Mouse (Mus musculus): ENCODE results near the gene Rbfox1. TPM values are rescaled to one million over a fixed set of nuclear protein-coding genes. Genes with fewer than 3 reads are reported as not detected.

Rbfox1 gene
- polyA plus RNA-seq, 1 experiment from 2014 or later = 103 TPM

DNA sequence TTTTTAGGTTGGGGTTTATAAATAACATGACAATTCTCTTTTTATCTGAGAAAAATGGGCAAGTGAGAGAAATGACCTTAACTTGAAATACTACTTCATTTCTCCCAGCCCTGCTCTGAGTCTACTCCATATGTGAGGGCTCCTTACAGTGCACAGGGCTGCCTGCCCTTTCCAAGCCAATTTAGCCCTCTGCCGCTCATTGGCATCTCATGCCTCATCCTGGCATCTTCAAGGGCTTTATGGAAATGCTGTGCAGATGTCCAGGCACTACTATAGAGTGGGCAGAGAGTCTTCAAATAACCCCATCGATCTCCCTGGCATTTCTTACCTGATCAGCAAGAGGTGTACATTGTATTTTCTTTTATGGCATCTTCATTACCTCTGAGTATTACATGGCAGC lies 1064.5 kb downstream of the Rbfox1 start:
- no peaks in the 10 kb centered on the region for H3K27me3 ChIP-seq
- no peaks in the 10 kb centered on the region for H3K4me1 ChIP-seq (replicated peaks)
- WGBS = 88% methylated on average over 2 of the region's 2 CpGs
- H3K4me2 ChIP-seq (replicated peaks) = no peak overlapping the region
- no peak overlapping the region for H3K4me3 ChIP-seq (replicated peaks)
- H3K9me3 ChIP-seq = no peaks in the 10 kb centered on the region
- no peak overlapping the region for H3K27ac ChIP-seq
- ATAC-seq = no peak
- H3K9ac ChIP-seq (replicated peaks) = no peak overlapping the region
- H3K36me3 ChIP-seq = no peaks in the 10 kb centered on the region

DNA sequence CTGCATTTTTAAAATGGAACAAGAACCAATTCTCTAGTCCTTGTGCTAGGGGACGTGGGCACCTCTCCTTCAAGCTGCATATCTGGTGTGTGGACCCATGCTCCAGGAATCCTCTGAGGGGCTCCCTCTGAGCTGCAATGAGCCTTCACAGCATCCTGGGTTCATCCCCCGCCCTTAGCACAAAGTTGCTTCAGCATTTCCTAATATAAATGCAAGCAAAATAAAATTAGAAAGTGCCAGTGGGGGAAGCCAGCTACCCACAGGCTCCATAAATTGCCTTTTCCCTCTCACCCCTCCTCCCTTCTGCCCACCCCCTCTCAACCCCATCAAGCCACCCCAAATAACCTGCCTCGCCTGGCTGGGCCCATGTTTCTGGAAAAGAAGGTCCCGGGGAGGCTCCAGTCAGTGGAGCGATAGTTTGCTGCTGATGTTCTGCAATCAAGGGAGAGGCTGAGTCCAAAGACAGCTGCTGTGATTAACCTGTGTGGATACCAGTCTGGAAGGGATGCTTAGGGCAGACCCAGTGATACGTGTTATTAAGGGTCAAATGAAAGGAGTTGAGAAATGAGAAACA lies 1070.0 kb downstream of the Rbfox1 start:
- no peak for ATAC-seq
- no peak overlapping the region for H3K4me2 ChIP-seq (replicated peaks)
- no peaks in the 10 kb centered on the region for H3K4me1 ChIP-seq (replicated peaks)
- H3K27ac ChIP-seq = no peak overlapping the region
- H3K4me3 ChIP-seq (replicated peaks) = no peak overlapping the region
- H3K9me3 ChIP-seq = no peaks in the 10 kb centered on the region
- H3K9ac ChIP-seq (replicated peaks) = no peak overlapping the region
- H3K27me3 ChIP-seq = no peaks in the 10 kb centered on the region; the same call in 1 of the 2 replicates
- H3K36me3 ChIP-seq = no peaks in the 10 kb centered on the region
- WGBS = 87% methylated on average over 6 of the region's 6 CpGs

DNA sequence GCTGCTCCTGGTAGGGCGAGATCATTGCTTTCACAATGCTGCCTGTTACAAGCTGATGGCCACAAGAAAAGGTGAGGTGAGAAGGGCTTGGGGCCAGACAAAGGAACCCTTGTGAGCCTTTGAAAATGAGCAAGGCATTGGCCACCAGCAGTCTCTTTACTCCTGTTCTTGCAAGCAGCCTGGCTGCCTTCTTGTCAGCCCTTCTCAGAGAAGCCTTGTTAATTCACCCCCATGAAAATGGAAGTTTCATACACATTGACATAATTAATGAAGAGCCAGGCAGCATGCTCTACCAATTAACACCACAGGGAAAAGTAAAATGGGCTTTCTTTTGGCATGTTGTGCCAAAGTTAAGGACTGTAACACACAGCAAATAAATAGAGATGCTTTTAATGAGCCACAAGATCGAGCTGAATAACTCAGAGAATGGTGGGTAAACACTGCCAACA lies 1076.8 kb downstream of the Rbfox1 start:
- no peak overlapping the region; the same call in 1 of the 2 replicates for H3K27ac ChIP-seq
- H3K4me1 ChIP-seq (replicated peaks) = peaks cover 32% of the 10 kb centered on the region
- no peak overlapping the region for H3K4me3 ChIP-seq (replicated peaks)
- H3K27me3 ChIP-seq = peaks cover 5% of the 10 kb centered on the region; the same call in 1 of the 2 replicates
- no peak overlapping the region for H3K9ac ChIP-seq (replicated peaks)
- 30% methylated on average over 2 of the region's 2 CpGs for WGBS
- H3K36me3 ChIP-seq = no peaks in the 10 kb centered on the region
- H3K9me3 ChIP-seq = no peaks in the 10 kb centered on the region
- ATAC-seq = no peak
- no peak overlapping the region for H3K4me2 ChIP-seq (replicated peaks)

DNA sequence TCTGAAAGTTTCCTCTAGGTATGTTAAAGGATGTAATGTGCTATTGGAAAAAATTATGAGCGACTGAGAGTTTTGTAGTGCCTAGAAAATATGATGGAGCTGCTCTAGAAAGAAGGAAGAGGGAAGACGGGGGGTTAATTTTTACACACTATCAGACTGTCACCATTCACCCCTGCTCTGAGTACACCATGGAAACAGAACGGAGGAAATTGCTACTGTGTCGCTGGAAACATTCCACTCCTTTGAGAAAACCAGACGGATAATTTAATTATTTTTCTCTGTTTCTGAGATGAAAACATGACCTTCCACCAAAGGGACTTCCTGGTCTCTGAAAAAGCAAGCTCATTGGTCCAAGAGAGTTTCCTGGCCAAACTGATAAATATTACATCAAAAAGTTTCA lies 1077.4 kb downstream of the Rbfox1 start:
- Histone ChIP-seq H3K4me3 (replicated peaks) (no peak overlapping the region), H3K9ac (replicated peaks) (no peak overlapping the region), H3K27me3 (peaks cover 5% of the 10 kb centered on the region; the same call in 1 of the 2 replicates), H3K27ac (no peak overlapping the region), H3K4me2 (replicated peaks) (no peak overlapping the region), H3K4me1 (replicated peaks) (peaks cover 32% of the 10 kb centered on the region), H3K36me3 (no peaks in the 10 kb centered on the region), H3K9me3 (no peaks in the 10 kb centered on the region)
- 50% methylated on average over 5 of the region's 5 CpGs for WGBS
- ATAC-seq = no peak

DNA sequence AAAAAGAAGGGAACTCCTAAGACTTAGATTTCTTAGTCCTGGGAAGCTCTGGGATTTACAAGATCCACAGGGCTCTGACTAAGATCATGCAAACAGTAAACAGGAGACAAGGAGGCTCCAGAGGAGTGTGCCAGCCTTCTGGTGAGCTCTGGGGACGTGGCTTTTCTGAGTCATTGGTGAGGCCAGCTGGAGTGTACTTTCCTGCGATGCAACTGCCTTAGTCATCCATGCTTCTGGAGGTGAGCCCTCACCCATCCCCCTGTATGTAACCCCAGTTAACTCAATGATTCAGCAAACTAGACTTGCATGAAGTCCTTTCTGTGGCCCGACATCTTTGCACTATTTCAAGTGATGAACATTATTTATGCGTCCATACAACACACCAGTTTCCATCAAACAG lies 1078.4 kb downstream of the Rbfox1 start:
- Histone ChIP-seq H3K36me3 (no peaks in the 10 kb centered on the region), H3K4me1 (replicated peaks) (peaks cover 32% of the 10 kb centered on the region), H3K27ac (no peak overlapping the region), H3K4me2 (replicated peaks) (no peak overlapping the region), H3K9me3 (no peaks in the 10 kb centered on the region), H3K27me3 (peaks cover 5% of the 10 kb centered on the region; the same call in 1 of the 2 replicates), H3K4me3 (replicated peaks) (no peak overlapping the region), H3K9ac (replicated peaks) (no peak overlapping the region)
- ATAC-seq = no peak
- WGBS = 84% methylated on average over 4 of the region's 4 CpGs

DNA sequence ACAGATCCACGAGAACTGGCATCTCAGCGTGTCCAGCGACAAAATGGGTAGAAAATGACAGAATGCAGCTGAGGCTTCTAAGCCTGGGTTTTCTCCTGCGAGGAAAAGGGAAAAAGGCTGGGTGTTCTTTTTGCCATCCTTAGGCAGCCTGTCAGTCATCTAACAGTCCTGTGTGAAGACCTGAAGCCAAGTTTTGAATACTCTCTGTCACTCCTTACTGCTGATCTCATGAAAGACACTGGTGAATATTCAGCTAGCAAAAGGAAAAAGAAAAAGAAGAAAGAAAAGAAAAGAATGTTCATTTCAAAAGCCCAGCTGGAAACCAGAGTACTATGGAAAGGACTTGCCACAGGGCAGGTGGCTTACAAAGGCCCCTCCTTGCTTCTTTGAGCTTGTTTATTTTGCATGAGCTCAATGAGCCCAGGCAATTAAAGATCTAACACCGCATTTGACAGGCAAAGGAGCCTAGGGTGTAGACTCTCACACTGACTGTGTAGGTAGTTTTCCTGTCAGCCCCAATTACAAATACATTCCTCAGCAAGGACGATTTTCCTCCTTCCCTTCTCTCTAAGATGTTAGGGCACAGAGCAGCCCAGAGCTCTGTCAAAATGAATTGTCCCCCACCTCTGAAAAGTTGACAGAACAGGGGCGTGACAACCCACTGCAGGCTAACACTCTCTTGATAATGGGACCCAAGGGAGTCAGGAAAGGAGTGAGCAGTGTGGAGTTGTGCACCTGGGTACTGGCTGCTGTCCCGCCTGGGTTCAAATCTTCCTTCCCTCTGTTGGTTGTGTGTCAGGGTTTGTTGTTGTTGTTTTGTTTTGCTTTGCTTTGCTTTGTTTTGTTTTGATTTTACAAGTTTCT lies 1079.8 kb downstream of the Rbfox1 start:
- H3K27me3 ChIP-seq = 0 out of 2 replicates have a peak, but pooled peaks cover 5% of the 10 kb centered on the region
- no peaks in the 10 kb centered on the region for H3K9me3 ChIP-seq
- no peaks in the 10 kb centered on the region for H3K36me3 ChIP-seq
- H3K4me2 ChIP-seq (replicated peaks) = no peak overlapping the region
- no peak overlapping the region for H3K9ac ChIP-seq (replicated peaks)
- H3K4me3 ChIP-seq (replicated peaks) = no peak overlapping the region
- H3K27ac ChIP-seq = no peak overlapping the region
- H3K4me1 ChIP-seq (replicated peaks) = peaks cover 32% of the 10 kb centered on the region
- peak; percentile 86 for ATAC-seq
- WGBS = 3% methylated on average over 8 of the region's 8 CpGs

DNA sequence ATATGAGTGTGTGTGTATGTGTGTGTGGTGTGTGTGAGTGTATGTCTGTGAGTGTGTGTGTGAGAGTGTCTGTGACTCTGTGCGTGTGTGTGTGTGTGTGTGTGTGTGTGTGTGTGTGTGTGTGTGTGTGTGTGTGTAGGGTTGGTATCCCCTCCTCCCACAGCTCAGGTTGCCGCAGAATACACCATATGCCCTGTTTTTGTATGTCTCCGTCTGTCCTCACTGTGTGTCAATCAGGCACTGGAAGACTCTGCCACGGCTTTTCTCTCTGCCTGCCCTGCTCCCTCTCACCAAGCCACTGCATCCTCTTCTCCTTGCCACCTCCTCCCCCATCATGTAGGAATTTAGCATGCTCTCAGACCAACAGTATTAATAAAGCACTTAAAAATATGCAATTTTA lies 1084.8 kb downstream of the Rbfox1 start:
- Histone ChIP-seq H3K36me3 (no peaks in the 10 kb centered on the region), H3K4me2 (replicated peaks) (no peak overlapping the region), H3K27me3 (0 out of 2 replicates have a peak, but pooled peaks cover 2% of the 10 kb centered on the region), H3K9me3 (no peaks in the 10 kb centered on the region), H3K4me3 (replicated peaks) (no peak overlapping the region), H3K9ac (replicated peaks) (no peak overlapping the region), H3K4me1 (replicated peaks) (peaks cover 16% of the 10 kb centered on the region), H3K27ac (no peak overlapping the region)
- ATAC-seq = no peak
- WGBS = 52% methylated on average over 2 of the region's 4 CpGs

DNA sequence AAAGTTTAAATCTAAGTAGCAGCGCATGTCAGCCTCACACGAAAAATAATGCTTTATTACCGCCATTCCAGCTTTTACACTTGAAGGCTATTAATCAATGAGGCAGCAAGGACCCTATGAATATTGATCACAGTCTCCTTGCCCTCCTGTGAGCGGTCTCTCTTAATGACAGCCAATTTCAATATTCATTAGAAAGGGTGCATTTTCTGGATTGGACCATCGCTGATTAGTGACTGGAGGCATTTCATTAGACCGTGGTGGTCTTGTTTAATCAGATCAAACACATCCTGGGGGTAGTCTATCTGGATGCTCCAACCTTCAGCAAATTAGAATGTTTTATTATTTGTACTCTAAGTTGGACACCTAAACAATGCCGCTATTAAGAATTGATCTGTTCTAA lies 1091.2 kb downstream of the Rbfox1 start:
- ATAC-seq = 0 out of 2 replicates have a peak, but pooled peaks have one; percentile 34
- Histone ChIP-seq H3K4me2 (replicated peaks) (no peak overlapping the region), H3K36me3 (no peaks in the 10 kb centered on the region), H3K9me3 (no peaks in the 10 kb centered on the region), H3K9ac (replicated peaks) (no peak overlapping the region), H3K4me3 (replicated peaks) (no peak overlapping the region), H3K4me1 (replicated peaks) (0 out of 2 replicates have a peak, but pooled peaks cover 13% of the 10 kb centered on the region), H3K27ac (no peak overlapping the region), H3K27me3 (no peaks in the 10 kb centered on the region)
- WGBS = 60% methylated on average over 7 of the region's 7 CpGs

DNA sequence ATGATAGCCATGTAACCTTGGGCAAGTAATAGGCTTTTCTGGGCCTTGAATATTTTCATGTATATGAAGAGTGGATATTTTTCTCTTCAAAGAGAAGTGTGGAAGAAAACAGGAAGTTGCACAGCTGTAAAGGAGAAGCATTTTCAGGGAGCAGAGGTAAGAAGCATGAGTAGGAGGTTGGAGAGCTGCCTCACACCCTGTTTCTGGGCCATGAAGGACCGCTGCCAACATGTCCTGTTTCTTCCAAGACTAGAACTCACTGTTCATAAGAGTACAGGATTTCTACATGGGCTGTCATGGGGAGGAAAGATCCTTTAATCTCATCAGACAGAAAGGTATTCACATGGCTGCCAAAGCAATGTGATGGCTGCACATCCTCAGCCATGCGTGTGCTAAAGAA lies 1098.8 kb downstream of the Rbfox1 start:
- H3K4me2 ChIP-seq (replicated peaks) = no peak overlapping the region
- WGBS = 90% methylated on average over 2 of the region's 2 CpGs
- no peaks in the 10 kb centered on the region for H3K36me3 ChIP-seq
- H3K4me3 ChIP-seq (replicated peaks) = no peak overlapping the region
- no peaks in the 10 kb centered on the region for H3K4me1 ChIP-seq (replicated peaks)
- ATAC-seq = no peak
- no peak overlapping the region for H3K9ac ChIP-seq (replicated peaks)
- H3K27ac ChIP-seq = no peak overlapping the region
- no peaks in the 10 kb centered on the region for H3K9me3 ChIP-seq
- no peaks in the 10 kb centered on the region for H3K27me3 ChIP-seq

DNA sequence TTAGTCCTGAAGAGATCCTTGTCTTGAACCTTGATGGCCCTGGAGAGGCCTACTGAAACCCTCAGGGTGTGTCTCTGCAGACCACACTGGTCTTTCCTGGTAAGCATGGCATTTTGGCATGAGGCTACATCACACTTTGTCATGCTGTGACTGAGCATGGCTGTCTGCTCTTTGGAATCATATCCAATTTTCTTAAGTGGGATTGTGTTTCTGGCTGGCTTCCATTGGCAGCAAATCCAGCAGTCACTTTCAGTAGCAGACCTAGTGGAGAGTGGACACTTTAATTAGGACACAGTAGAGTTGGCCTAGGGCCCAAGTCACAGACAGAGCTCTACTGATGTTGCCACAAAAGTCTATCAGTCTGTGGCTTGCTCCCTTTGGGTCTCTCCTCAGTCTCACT lies 1100.9 kb downstream of the Rbfox1 start:
- Histone ChIP-seq H3K9ac (replicated peaks) (no peak overlapping the region), H3K27me3 (no peaks in the 10 kb centered on the region), H3K27ac (no peak overlapping the region), H3K9me3 (no peaks in the 10 kb centered on the region), H3K4me1 (replicated peaks) (no peaks in the 10 kb centered on the region), H3K4me3 (replicated peaks) (no peak overlapping the region), H3K4me2 (replicated peaks) (no peak overlapping the region), H3K36me3 (no peaks in the 10 kb centered on the region)
- ATAC-seq = no peak

DNA sequence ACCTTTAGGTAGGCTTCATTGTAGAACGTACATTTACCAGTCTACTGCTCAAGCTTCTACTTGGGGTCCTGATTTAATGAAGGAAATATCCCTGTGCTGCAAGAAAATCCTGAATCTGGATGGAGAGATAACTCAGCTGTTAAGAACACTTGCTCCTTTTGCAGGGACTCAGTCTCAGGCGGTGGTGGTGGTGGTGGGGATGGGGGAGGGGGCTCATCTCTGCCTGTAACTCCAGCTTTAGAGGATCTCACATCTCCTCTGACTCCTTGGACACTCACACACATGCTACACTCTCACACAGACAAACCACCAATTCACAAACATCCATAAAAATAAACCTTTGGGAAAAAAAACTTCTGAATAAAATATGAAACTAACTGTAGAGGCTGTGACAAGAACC lies 1101.3 kb downstream of the Rbfox1 start:
- Histone ChIP-seq H3K27me3 (no peaks in the 10 kb centered on the region), H3K9ac (replicated peaks) (no peak overlapping the region), H3K4me3 (replicated peaks) (no peak overlapping the region), H3K36me3 (no peaks in the 10 kb centered on the region), H3K9me3 (no peaks in the 10 kb centered on the region), H3K4me1 (replicated peaks) (no peaks in the 10 kb centered on the region), H3K27ac (no peak overlapping the region), H3K4me2 (replicated peaks) (no peak overlapping the region)
- 57% methylated on average over 2 of the region's 2 CpGs for WGBS
- no peak for ATAC-seq

DNA sequence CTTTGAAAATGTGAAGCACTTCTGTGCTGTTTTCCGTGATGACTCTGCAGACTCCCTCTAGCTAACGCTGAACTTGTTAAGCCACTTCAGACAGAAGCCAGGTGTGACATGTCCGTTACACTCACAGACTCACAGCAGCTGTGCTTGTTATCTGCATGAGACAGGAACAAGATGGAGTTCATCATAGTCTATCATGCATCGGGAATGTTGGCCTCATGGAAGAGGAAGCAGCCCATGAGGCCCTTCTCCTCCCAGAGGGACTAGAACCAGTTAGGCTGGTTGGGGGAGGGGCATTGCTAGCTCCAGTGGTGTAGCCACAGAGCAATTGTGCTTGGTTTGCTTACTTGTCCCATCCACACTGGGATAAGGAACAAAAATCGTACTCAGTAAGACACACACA lies 1107.1 kb downstream of the Rbfox1 start:
- Histone ChIP-seq H3K9me3 (no peaks in the 10 kb centered on the region), H3K27ac (no peak overlapping the region), H3K9ac (replicated peaks) (no peak overlapping the region), H3K4me3 (replicated peaks) (no peak overlapping the region), H3K4me2 (replicated peaks) (no peak overlapping the region), H3K36me3 (no peaks in the 10 kb centered on the region), H3K4me1 (replicated peaks) (no peaks in the 10 kb centered on the region), H3K27me3 (no peaks in the 10 kb centered on the region)
- ATAC-seq = no peak
- 93% methylated on average over 5 of the region's 5 CpGs for WGBS

All from midbrain, embryonic 13.5 days (tissue).